Mouse (Mus musculus) spleen, postnatal 10 days (tissue): Measurements from ENCODE around the gene Vmn1r67.

Source experiments
- DNase-seq, 2 experiments: peaks; one replicate each; pipeline ENCODE4 v3.0.0; 2021 to 2022; ENCODE audit warnings: low spot score in 2 of 2

Gene Vmn1r67

DNA sequence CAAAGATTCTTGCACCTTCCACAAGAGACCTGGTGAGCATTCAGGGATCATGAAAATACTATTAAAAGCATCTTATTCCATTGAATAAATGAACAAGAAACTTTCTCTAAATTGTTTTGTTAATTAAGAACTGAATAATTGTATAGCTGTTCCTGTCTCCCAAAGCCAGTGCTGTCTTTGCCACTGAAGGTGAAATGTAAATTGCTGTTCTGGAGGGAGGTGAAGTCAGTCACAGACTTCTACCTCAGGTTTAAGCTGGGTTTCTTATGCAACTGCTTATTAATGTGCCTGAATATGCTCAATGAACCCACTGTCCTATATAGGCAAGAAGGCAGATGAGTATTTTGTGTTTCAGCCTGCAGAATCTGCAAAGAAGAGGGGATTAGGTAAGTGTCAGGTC is at the start of gene Vmn1r67:
Vmn1r67 (plus strand) TSS at position 301 of the 400 bp plus-strand sequence.
- no peak for DNase-seq

DNA sequence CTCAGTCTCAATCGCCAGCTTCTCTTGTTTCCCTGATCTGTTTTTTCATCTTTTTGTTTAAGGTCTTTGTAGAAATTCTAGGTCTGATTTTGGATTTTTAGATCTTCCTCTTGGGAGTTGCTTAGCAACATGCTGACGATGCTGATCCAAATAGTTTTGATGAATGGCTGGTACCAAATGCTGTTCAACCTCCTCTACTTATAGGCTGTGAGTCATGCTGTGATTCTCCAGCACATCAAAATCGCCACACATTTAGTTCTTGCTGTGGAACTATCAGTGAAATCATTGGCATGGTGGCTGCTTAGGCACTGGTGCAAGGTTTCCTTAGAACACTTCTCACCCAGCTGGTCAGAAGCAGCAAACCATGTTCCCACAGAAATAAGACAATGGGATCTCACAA is 15.0 kb downstream of the Vmn1r67 start:
- DNase-seq, result no peak

DNA sequence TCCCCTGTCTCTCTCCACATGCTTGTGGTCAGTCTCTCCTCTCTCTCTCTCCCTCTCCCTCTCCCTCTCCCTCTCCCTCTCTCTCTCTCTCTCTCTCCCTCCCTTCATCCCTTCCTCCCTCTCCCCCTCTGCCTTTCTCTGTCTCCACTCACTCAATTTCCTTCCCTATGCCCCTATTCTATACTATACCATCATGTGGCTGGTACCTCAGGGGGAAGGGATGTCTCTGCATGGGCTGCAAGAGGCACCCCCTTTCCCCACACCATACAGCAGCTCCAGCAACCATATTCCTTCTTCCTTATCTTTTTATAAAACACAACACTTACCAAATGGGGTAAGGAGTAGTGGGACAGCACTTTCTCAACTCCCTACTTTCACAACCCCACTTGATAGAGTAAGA is 36.7 kb downstream of the Vmn1r67 start:
- no peak for DNase-seq

DNA sequence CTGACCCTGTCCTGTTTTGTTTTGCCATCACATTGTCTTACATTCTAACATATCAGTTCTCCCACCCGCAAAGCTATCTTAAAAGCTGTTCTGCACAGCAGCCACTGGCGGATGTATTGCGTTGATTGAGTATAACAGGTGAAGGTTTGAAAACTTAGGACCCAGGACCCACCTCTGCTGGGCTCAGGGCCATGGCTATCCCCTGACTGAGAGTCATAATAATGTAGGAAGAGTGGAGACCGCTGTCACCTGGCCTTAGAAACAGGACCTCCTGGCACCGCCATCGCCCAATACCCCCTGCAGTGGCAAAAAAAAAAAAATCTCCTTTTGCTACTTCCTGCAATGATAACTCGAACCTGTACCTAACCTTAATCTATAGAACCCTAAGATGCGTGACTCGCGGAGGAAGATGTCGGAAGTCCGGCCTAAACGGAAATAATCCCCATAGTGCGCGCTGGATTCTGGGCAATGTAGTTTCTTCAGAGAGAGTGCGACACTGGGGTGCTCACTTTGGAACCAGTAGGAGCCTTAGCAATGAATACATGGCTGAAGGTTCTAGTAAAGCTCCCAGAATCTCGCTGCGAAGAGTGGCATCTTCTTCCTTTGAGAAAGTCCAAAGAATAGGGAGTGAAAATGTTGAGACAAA is 37.6 kb downstream of the Vmn1r67 start:
- DNase-seq, result no peak

DNA sequence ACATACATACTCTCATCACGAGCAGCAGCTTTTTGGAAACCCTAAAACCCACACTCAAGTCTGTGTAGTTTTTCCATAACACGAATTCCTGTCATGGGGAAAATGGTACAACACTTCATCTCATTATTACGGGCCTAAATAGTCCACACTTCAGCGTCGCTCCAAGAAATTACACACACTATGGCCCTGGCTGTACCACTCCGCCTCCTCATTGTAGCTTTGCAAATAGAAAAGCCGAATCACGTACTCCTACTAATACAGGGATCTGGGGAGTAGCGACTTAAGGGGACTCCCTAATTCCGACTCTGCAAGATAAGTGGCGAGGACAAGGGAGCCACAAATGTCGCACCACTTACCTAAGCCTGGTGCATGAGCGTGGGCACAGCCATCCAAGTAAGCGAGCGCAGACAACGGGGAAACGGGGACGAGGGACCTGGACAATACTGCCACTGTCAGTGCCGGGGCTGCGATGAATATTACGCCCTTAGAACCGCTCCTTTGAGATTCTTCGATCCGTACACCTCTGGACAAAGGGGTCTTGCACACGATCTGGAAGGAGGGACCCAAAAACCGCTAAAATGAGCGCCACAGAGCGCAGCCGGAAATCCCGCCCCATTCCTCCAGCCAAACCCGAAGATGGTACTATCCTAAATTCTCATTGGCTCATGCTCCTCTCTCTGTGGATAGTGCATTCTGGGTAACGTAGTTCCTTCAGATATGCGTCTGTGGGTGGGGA is 51.8 kb downstream of the Vmn1r67 start, which contains the start of gene Zik1:
Zik1 (minus strand) TSS at position 609 of the 736 bp plus-strand sequence.
- DNase-seq, result peak; percentile 29 to 62

DNA sequence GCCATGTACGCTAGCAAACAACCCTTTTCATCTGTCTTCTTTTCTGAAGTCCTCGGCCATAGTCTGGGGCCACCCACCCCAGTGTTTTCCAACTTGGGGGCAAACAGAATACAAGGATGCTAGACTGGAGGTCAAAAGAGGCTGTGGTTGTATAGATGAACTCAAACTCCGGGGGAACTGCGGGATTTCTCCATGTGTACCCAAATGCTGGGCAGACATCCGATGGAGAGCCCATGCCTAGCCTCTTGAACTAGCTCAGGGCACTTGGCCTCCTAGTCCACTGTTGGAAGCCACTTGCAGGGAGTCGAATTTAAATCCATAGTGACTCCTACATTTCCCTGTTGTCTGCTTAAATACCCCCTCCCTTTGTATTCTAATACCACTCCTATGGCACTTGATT is 52.4 kb downstream of the Vmn1r67 start:
- no peak for DNase-seq
